Mouse (Mus musculus) small intestine, adult 2 months (tissue): ENCODE measurements around the gene Vmn1r11. TPM values are rescaled to one million over a fixed set of nuclear protein-coding genes. Genes with fewer than 3 reads are reported as not detected.

ENCODE experiments used
- H3K27ac ChIP-seq: fragments of 200-500 bp; 2 replicates; pipeline ENCODE4 v1.5.1; 2012; ENCODE audit warnings: low read depth, low read length, control low read depth, inconsistent platforms; ENCODE audit not compliant: insufficient read depth
- H3K27me3 ChIP-seq: fragments of 200-500 bp; 2 replicates; pipeline ENCODE4 v1.6.1; 2012; ENCODE audit warnings: mild to moderate bottlenecking, moderate library complexity, low read length, inconsistent platforms; ENCODE audit not compliant: control insufficient read depth, insufficient read depth
- H3K36me3 ChIP-seq: fragments of 200-500 bp; 2 replicates; pipeline ENCODE4 v1.6.1; 2012; ENCODE audit warnings: mild to moderate bottlenecking, low read length, control low read depth, inconsistent platforms; ENCODE audit not compliant: control insufficient read depth, insufficient read depth
- H3K4me1 ChIP-seq: fragments of 200-500 bp; 2 replicates; pipeline ENCODE4 v1.6.1; 2012; ENCODE audit warnings: low read length, inconsistent platforms, mixed read lengths; ENCODE audit not compliant: control insufficient read depth, insufficient read depth, insufficient read length
- H3K4me3 ChIP-seq: fragments of 200-500 bp; 2 replicates; pipeline ENCODE4 v1.5.1; 2012; ENCODE audit warnings: low read depth, mild to moderate bottlenecking, control low read depth, inconsistent platforms, low read length, moderate library complexity
- CTCF ChIP-seq: fragments of 200-500 bp; IDR thresholded peaks from 2 replicates; pipeline ENCODE4 v1.5.1; 2012; ENCODE audit warnings: low read depth, mild to moderate bottlenecking, control low read depth, inconsistent platforms, low read length, moderate library complexity, mixed read lengths; ENCODE audit not compliant: insufficient replicate concordance, insufficient read length; ENCODE audit errors: extremely low read depth
- POLR2A ChIP-seq: fragments of 200-500 bp; IDR thresholded peaks from 2 replicates; pipeline ENCODE4 v1.6.1; 2012; ENCODE audit warnings: low read depth, mild to moderate bottlenecking, control low read depth, inconsistent platforms, low read length, moderate library complexity
- WGBS: fragments of 180-500 bp; shearing (Covaris S2); methylation state at CpG from one replicate; pipeline ENCODE4 v1.1.7; 2018; 5-methylcytosine and 5-hydroxymethylcytosine counted together
- polyA plus RNA-seq: library from polyadenylated mRNA; depleted of rRNA; stranded (reverse); fragments of >200 nt; gene quantifications from 2 replicates; pipeline ENCODE4 v1.2.3, GENCODE M21; 2012; rRNA removed

Gene Vmn1r11
- polyA plus RNA-seq = not detected in 2 replicates

GRCm38 (mm10) chr6:57133155-57133554 is at the start of gene Vmn1r11:
TSS of gene Vmn1r11 (plus strand) at chr6:57133455.
- TF ChIP-seq CTCF (no peak), POLR2A (no peak)
- WGBS = 61% methylated on average over 1 of the region's 1 CpGs
- Histone ChIP-seq H3K27ac (no peak within 1 kb of the TSS), H3K36me3 (no peaks in the 10 kb centered on the region), H3K27me3 (no peaks in the 10 kb centered on the region), H3K4me1 (no peaks in the 10 kb centered on the region), H3K4me3 (no peak within 1 kb of the TSS)

- Histone ChIP-seq H3K27ac (no peak overlapping the region), H3K4me3 (no peak overlapping the region), H3K36me3 (no peaks in the 10 kb centered on the region), H3K27me3 (no peaks in the 10 kb centered on the region), H3K4me1 (no peaks in the 10 kb centered on the region)
- TF ChIP-seq POLR2A = no peak
- no peak for TF ChIP-seq CTCF
- WGBS = 53% methylated on average over 1 of the region's 1 CpGs
These were observed 26.9 kb upstream of the Vmn1r11 start for GRCm38 (mm10) chr6:57106358-57106757.

GRCm38 (mm10) chr6:57109154-57109553 is 24.1 kb upstream of the Vmn1r11 start, which contains the start of gene Vmn1r10:
TSS of gene Vmn1r10 (plus strand) at chr6:57109454.
- 81% methylated on average over 3 of the region's 3 CpGs for WGBS
- no peaks in the 10 kb centered on the region for H3K27me3 ChIP-seq
- no peaks in the 10 kb centered on the region for H3K36me3 ChIP-seq
- no peak for TF ChIP-seq CTCF
- no peak within 1 kb of the TSS for H3K27ac ChIP-seq
- no peaks in the 10 kb centered on the region for H3K4me1 ChIP-seq
- no peak within 1 kb of the TSS for H3K4me3 ChIP-seq

GRCm38 (mm10) chr6:57156619-57157018 is 23.4 kb downstream of the Vmn1r11 start, which contains the start of gene Vmn1r12:
TSS of gene Vmn1r12 (plus strand) at chr6:57156919.
- H3K36me3 ChIP-seq = no peaks in the 10 kb centered on the region
- TF ChIP-seq POLR2A = no peak
- TF ChIP-seq CTCF = no peak
- H3K27me3 ChIP-seq = no peaks in the 10 kb centered on the region
- no peaks in the 10 kb centered on the region for H3K4me1 ChIP-seq
- no peak within 1 kb of the TSS for H3K27ac ChIP-seq
- no peak within 1 kb of the TSS for H3K4me3 ChIP-seq
- 78% methylated on average over 2 of the region's 2 CpGs for WGBS

Other genes with a start within 250 kb of the Vmn1r11 start
- gene Nt5c3, start 209.5 kb upstream of the Vmn1r11 start, polyA plus RNA-seq = 2.3 and 3.6 TPM in 2 replicates
- gene Vmn1r4, start 209.4 kb upstream of the Vmn1r11 start, polyA plus RNA-seq = not detected in 2 replicates
- gene Vmn1r5, start 163.2 kb upstream of the Vmn1r11 start, polyA plus RNA-seq = not detected in 2 replicates
- gene Vmn1r6, start 136.2 kb upstream of the Vmn1r11 start, polyA plus RNA-seq = not detected in 2 replicates
- not detected in 2 replicates for gene Vmn1r7, start 108.1 kb upstream of the Vmn1r11 start, polyA plus RNA-seq
- gene Vmn1r8, start 101.2 kb upstream of the Vmn1r11 start, polyA plus RNA-seq = not detected in 2 replicates
- not detected in 2 replicates for gene Vmn1r9, start 66.7 kb upstream of the Vmn1r11 start, polyA plus RNA-seq
- not detected in 2 replicates for gene Vmn1r10, start 24.0 kb upstream of the Vmn1r11 start, polyA plus RNA-seq
- gene Vmn1r12, start 23.5 kb downstream of the Vmn1r11 start, polyA plus RNA-seq = not detected in 2 replicates
- gene Vmn1r13, start 69.8 kb downstream of the Vmn1r11 start, polyA plus RNA-seq = not detected in 2 replicates
- gene Vmn1r14, start 98.2 kb downstream of the Vmn1r11 start, polyA plus RNA-seq = not detected in 2 replicates
- gene Vmn1r15, start 124.5 kb downstream of the Vmn1r11 start, polyA plus RNA-seq = not detected in 2 replicates
- gene Vmn1r16, start 196.0 kb downstream of the Vmn1r11 start, polyA plus RNA-seq = not detected in 2 replicates
- gene Vmn1r17, start 230.3 kb downstream of the Vmn1r11 start, polyA plus RNA-seq = not detected in 2 replicates